24 mouse cellular contexts compared by ENCODE assay signal in genomic region chr4:53638549-53639123, GRCm38 (mm10). TPM values are rescaled to one million over a fixed set of nuclear protein-coding genes. Genes with fewer than 3 reads are reported as not detected.
DNase-seq lines count a peak whose midpoint lies in the region; ATAC-seq and TF ChIP-seq lines count a peak whose summit lies in the region.
"Had no signal": no experiment of that assay in that cellular context is flagged by ENCODE, and none has a peak within 500 bp of the region (broad histone marks: within the 10 kb centered on the region; RNA-seq: fewer than 3 reads in every experiment).

No protein-coding gene starts in this region.

- intact Hi-C loops in gastrocnemius, adult 2 months (cut with DNase I): no loop called here

- DNase-seq in gastrocnemius, adult 2 months: peak; percentile 31
- DNase-seq in gastrocnemius, postnatal 4 days (ENCODE audit: low spot score in 2 of 2): no peak
- DNase-seq in MEL (ENCODE audit: low read depth, low spot score): peak; percentile 24
- DNase-seq in midbrain, embryonic 11.5 days (ENCODE audit: low spot score, missing footprints): no peak
- no peak for DNase-seq in layer of hippocampus, adult 2 months (ENCODE audit: low spot score in 2 of 2)
- DNase-seq: adrenal gland, postnatal 14 days; cerebellum, postnatal 10 days; embryo, embryonic 11 days; gastrocnemius, postnatal 10 days; kidney, adult 8-10 months; kidney, postnatal 14 days; thymus, postnatal 14 days had no signal

- no peak for TF ChIP-seq POLR2A in MEL (IDR thresholded peaks at IDR 0.05; ENCODE audit: control insufficient read depth in 1 of 2, insufficient read depth in 1 of 2, low read depth in 1 of 2, low read length in 2 of 2, poor library complexity in 1 of 2)

- no peak for TF ChIP-seq EP300 in MEL (IDR thresholded peaks at IDR 0.05; ENCODE audit: low read depth in 1 of 2, low read length in 2 of 2)

- no peak overlapping the region for H3K4me2 ChIP-seq in heart, embryonic 16.5 days (ENCODE audit: low read depth, low read length)
- H3K4me2 ChIP-seq in midbrain, embryonic 11.5 days: no peak overlapping the region
- H3K4me2 ChIP-seq: embryonic facial prominence, embryonic 15.5 days; limb, embryonic 15.5 days; liver, embryonic 15.5 days; neural tube, embryonic 12.5 days had no signal

- TF ChIP-seq CTCF in gastrocnemius, adult 2 months (IDR thresholded peaks at IDR 0.05): no peak
- TF ChIP-seq CTCF in MEL (IDR thresholded peaks at IDR 0.05 in 2 of 3, conservative IDR thresholded peaks at IDR 0.05 in 1 of 3; ENCODE audit: control insufficient read depth in 1 of 3, insufficient read depth in 1 of 3, low read depth in 2 of 3, low read length in 3 of 3, poor library complexity in 1 of 3, severe bottlenecking in 1 of 3): no peak
- no peak for TF ChIP-seq CTCF in layer of hippocampus, adult 2 months (conservative IDR thresholded peaks at IDR 0.05)

- TF ChIP-seq RAD21 in MEL (IDR thresholded peaks at IDR 0.05; ENCODE audit: low read depth, low read length): no peak

- H3K27me3 ChIP-seq in MEL (ENCODE audit: control insufficient read depth in 1 of 2, insufficient read depth in 2 of 2, low read length in 2 of 2): peaks cover 0 to 3% of the 10 kb centered on the region in 2 experiments; a peak in 3 of 4 replicates
- no peaks in the 10 kb centered on the region for H3K27me3 ChIP-seq in heart, embryonic 16.5 days (ENCODE audit: control insufficient read depth, insufficient read depth, low read length)
- H3K27me3 ChIP-seq in midbrain, embryonic 11.5 days (ENCODE audit: control insufficient read depth, insufficient read depth, low read length): no peaks in the 10 kb centered on the region
- H3K27me3 ChIP-seq: embryonic facial prominence, embryonic 15.5 days; limb, embryonic 15.5 days; liver, embryonic 15.5 days; neural tube, embryonic 12.5 days had no signal

- 31% methylated on average over 7 of the region's 7 CpGs for WGBS in heart, embryonic 16.5 days
- 89% methylated on average over 7 of the region's 7 CpGs for WGBS in midbrain, embryonic 11.5 days

- peak overlapping the region; percentile 59 for H3K27ac ChIP-seq in gastrocnemius, adult 2 months
- no peak overlapping the region for H3K27ac ChIP-seq in MEL (ENCODE audit: control insufficient read depth, low read depth, low read length)
- no peak overlapping the region for H3K27ac ChIP-seq in heart, embryonic 16.5 days (ENCODE audit: low read length)
- H3K27ac ChIP-seq in midbrain, embryonic 11.5 days (ENCODE audit: low read depth, low read length): no peak overlapping the region
- no peak overlapping the region for H3K27ac ChIP-seq in layer of hippocampus, adult 2 months
- H3K27ac ChIP-seq: embryonic facial prominence, embryonic 15.5 days; hindbrain, embryonic 10.5 days; hindbrain, postnatal 0 days; limb, embryonic 15.5 days; liver, embryonic 15.5 days; neural tube, embryonic 12.5 days had no signal

- ATAC-seq in heart, embryonic 16.5 days (replicated peaks; ENCODE audit: extremely low read depth, insufficient read depth, low FRiP score): peak; percentile 60; the same call in 1 of the 2 replicates
- peak; percentile 77 for ATAC-seq in megakaryocyte progenitor cell, adult 5-6 weeks (replicated peaks; ENCODE audit: poor library complexity)
- no peak for ATAC-seq in midbrain, embryonic 11.5 days (ENCODE audit: low FRiP score)
- ATAC-seq in megakaryocyte, adult 5-6 weeks (ENCODE audit: poor library complexity, severe bottlenecking): no peak
- ATAC-seq: activated CD4-positive, CD25-positive, alpha-beta regulatory T cell, adult 4 months; hindbrain, postnatal 0 days; lung, postnatal 0 days had no signal

- H3K79me2 ChIP-seq in MEL (ENCODE audit: control insufficient read depth, insufficient read depth, low read length, poor library complexity): no peaks in the 10 kb centered on the region

- H3K4me3 ChIP-seq in gastrocnemius, adult 2 months: no peak overlapping the region; the same call in 1 of the 2 replicates
- H3K4me3 ChIP-seq in MEL (ENCODE audit: control insufficient read depth in 1 of 2, insufficient read depth in 1 of 2, low read depth in 2 of 2, low read length in 2 of 2): no peak overlapping the region
- H3K4me3 ChIP-seq in heart, embryonic 16.5 days (ENCODE audit: low read length): no peak overlapping the region
- no peak overlapping the region for H3K4me3 ChIP-seq in midbrain, embryonic 11.5 days (ENCODE audit: low read depth, low read length)
- H3K4me3 ChIP-seq in layer of hippocampus, adult 2 months: no peak overlapping the region
- H3K4me3 ChIP-seq: embryonic facial prominence, embryonic 15.5 days; hindbrain, embryonic 10.5 days; limb, embryonic 15.5 days; liver, embryonic 15.5 days; megakaryocyte, embryonic 14.5 days; neural tube, embryonic 12.5 days had no signal

- H3K36me3 ChIP-seq in MEL (ENCODE audit: control insufficient read depth in 1 of 2, insufficient read depth in 2 of 2, low read length in 2 of 2): no peaks in the 10 kb centered on the region; a peak in 1 of 4 replicates
- peaks cover 6% of the 10 kb centered on the region; the same call in 1 of the 2 replicates for H3K36me3 ChIP-seq in heart, embryonic 16.5 days (ENCODE audit: control insufficient read depth, insufficient read depth)
- peaks cover 4% of the 10 kb centered on the region; the same call in 1 of the 2 replicates for H3K36me3 ChIP-seq in midbrain, embryonic 11.5 days (ENCODE audit: control insufficient read depth, insufficient read depth, low read length)
- H3K36me3 ChIP-seq: liver, embryonic 15.5 days had no signal

- H3K9ac ChIP-seq in MEL (ENCODE audit: control insufficient read depth, low read depth, low read length, poor library complexity, severe bottlenecking): no peak overlapping the region
- no peak overlapping the region for H3K9ac ChIP-seq in heart, embryonic 16.5 days (ENCODE audit: low read length)
- H3K9ac ChIP-seq in midbrain, embryonic 11.5 days (ENCODE audit: low read length): no peak overlapping the region
- H3K9ac ChIP-seq: embryonic facial prominence, embryonic 15.5 days; limb, embryonic 15.5 days; liver, embryonic 15.5 days; neural tube, embryonic 12.5 days had no signal

- no peaks in the 10 kb centered on the region for H3K4me1 ChIP-seq in MEL (ENCODE audit: control insufficient read depth in 1 of 2, insufficient read depth in 2 of 2, low read length in 2 of 2)
- H3K4me1 ChIP-seq in heart, embryonic 16.5 days (ENCODE audit: control insufficient read depth, insufficient read depth, low read length): peaks cover 15% of the 10 kb centered on the region
- peaks cover 3% of the 10 kb centered on the region for H3K4me1 ChIP-seq in midbrain, embryonic 11.5 days (ENCODE audit: control insufficient read depth, insufficient read depth, low read length)
- H3K4me1 ChIP-seq: limb, embryonic 15.5 days; liver, embryonic 15.5 days; megakaryocyte, embryonic 14.5 days had no signal

- H3K9me3 ChIP-seq in MEL (replicated peaks; ENCODE audit: insufficient read depth, low read length): no peaks in the 10 kb centered on the region
- H3K9me3 ChIP-seq in heart, embryonic 16.5 days (replicated peaks; ENCODE audit: control insufficient read depth, low read length): peaks cover 6% of the 10 kb centered on the region
- H3K9me3 ChIP-seq in midbrain, embryonic 11.5 days (ENCODE audit: control insufficient read depth, low read length): no peaks in the 10 kb centered on the region
- H3K9me3 ChIP-seq: embryonic facial prominence, embryonic 15.5 days; limb, embryonic 15.5 days; liver, embryonic 15.5 days; neural tube, embryonic 12.5 days had no signal

TF ChIP-seq in MEL, 35 proteins besides CTCF, POLR2A, EP300 and RAD21:
- TF ChIP-seq MAX (IDR thresholded peaks at IDR 0.05; ENCODE audit: low read length): no peak
- no peak for TF ChIP-seq GATA1 (IDR thresholded peaks at IDR 0.05; ENCODE audit: low read depth, low read length)
- no peak for TF ChIP-seq ELF1 (IDR thresholded peaks at IDR 0.05; ENCODE audit: low read depth, low read length)
- TF ChIP-seq CHD2 (IDR thresholded peaks at IDR 0.05; ENCODE audit: low read length): no peak
- TF ChIP-seq E2F4 (IDR thresholded peaks at IDR 0.05; ENCODE audit: borderline replicate concordance, low read depth, low read length): no peak
- TF ChIP-seq UBTF (IDR thresholded peaks at IDR 0.05; ENCODE audit: borderline replicate concordance, insufficient read depth, low read depth, low read length): no peak
- no peak for TF ChIP-seq USF1 (IDR thresholded peaks at IDR 0.05; ENCODE audit: low read depth, low read length)
- no peak for TF ChIP-seq MAZ (IDR thresholded peaks at IDR 0.05; ENCODE audit: low read depth, low read length)
- TF ChIP-seq TBP (IDR thresholded peaks at IDR 0.05; ENCODE audit: low read depth, low read length): no peak
- TF ChIP-seq MXI1 (IDR thresholded peaks at IDR 0.05; ENCODE audit: low read depth, low read length): no peak
- TF ChIP-seq USF2 (IDR thresholded peaks at IDR 0.05; ENCODE audit: borderline replicate concordance in 1 of 2, insufficient read depth in 1 of 2, low read depth in 1 of 2, low read length in 2 of 2): no peak
- no peak for TF ChIP-seq JUND (IDR thresholded peaks at IDR 0.05; ENCODE audit: low read depth, low read length)
- TF ChIP-seq MYC (IDR thresholded peaks at IDR 0.05; ENCODE audit: low read depth, low read length): no peak
- no peak for TF ChIP-seq CHD1 (IDR thresholded peaks at IDR 0.05; ENCODE audit: low read depth, low read length)
TF ChIP-seq in MEL: peak in this region for 0.

RNA-seq across cellular contexts. Expression of gene Fsd1l, which starts 7.4 kb away (rescaled TPM):
- 10 to 100 TPM; 10.7 to 12.8 TPM for total RNA-seq in gastrocnemius, adult 2 months (2021)
- 10 to 100 TPM; 25.1 to 29.0 TPM for total RNA-seq in gastrocnemius, postnatal 4 days (2021)
- not detected in 2 replicates for total RNA-seq in MEL (2012; rRNA removed)
- not detected for polyA plus RNA-seq in MEL (2012; ENCODE audit: insufficient read depth in 1 of 2, insufficient read length in 2 of 2, low read depth in 1 of 2, low replicate concordance in 2 of 2, missing spikeins in 1 of 2)
- 9.4 and 10.0 TPM in 2 replicates for polyA plus RNA-seq in heart, embryonic 16.5 days (2015; fragmentation: Nextera tagmentation; extraction: Ambion mirVana)
- 1.9 and 2.0 TPM in 2 replicates for total RNA-seq in megakaryocyte progenitor cell, adult 5-6 weeks (2015)
- 2.9 and 3.8 TPM in 2 replicates for total RNA-seq in megakaryocyte progenitor cell, adult 5-6 weeks (2017)
- 22.7 and 26.8 TPM in 2 replicates for polyA plus RNA-seq in midbrain, embryonic 11.5 days (2014; fragmentation: Nextera tagmentation; extraction: Ambion mirVana)
- 6.1 and 10.2 TPM in 2 replicates for total RNA-seq in megakaryocyte, adult 5-6 weeks (2015)
- 5.5 and 7.4 TPM in 2 replicates for total RNA-seq in megakaryocyte, adult 5-6 weeks (2017)
- total RNA-seq in layer of hippocampus, adult 2 months (2021): 10 to 100 TPM; 29.2 to 32.5 TPM

Comparison
In these comparisons a context has a peak if more than half of its experiments do, and no peak if none do; other contexts are left out.
1. DNase-seq: peak in gastrocnemius, adult 2 months (single experiment) and MEL (single experiment); none in gastrocnemius, postnatal 4 days (0 of 2), midbrain, embryonic 11.5 days (single experiment) and layer of hippocampus, adult 2 months (0 of 2).
2. ATAC-seq: peak in heart, embryonic 16.5 days (single experiment) and megakaryocyte progenitor cell, adult 5-6 weeks (single experiment); none in midbrain, embryonic 11.5 days (single experiment) and megakaryocyte, adult 5-6 weeks (single experiment).